Mouse (Mus musculus) liver, embryonic 11.5 days (tissue): ENCODE results near the gene Sh2d3c. TPM values are rescaled to one million over a fixed set of nuclear protein-coding genes. Genes with fewer than 3 reads are reported as not detected.

Experiments used
- ATAC-seq: fragments of 200-750 bp; cut with Nextera tagmentation; replicated peaks from 2 replicates; pipeline ENCODE4 v1.8.0; 2017; ENCODE audit warnings: moderate number of reproducible peaks, mild to moderate bottlenecking, moderate TSS enrichment, moderate library complexity; ENCODE audit not compliant: low FRiP score
- DNase-seq: peaks from one replicate; pipeline ENCODE4 v3.0.0-alpha.2; 2017; ENCODE audit warnings: low spot score
- H3K27ac ChIP-seq: fragments of 300-500 bp; sonication (generic); 2 replicates; pipeline ENCODE4 v1.5.1; 2014; ENCODE audit warnings: mild to moderate bottlenecking, low read depth, low read length, control low read depth
- H3K27me3 ChIP-seq: fragments of 300-500 bp; sonication (generic); replicated peaks from 2 replicates; pipeline ENCODE4 v1.6.1; 2014; ENCODE audit warnings: low read length, mixed read lengths; ENCODE audit not compliant: control insufficient read depth, insufficient read depth
- H3K36me3 ChIP-seq: fragments of 300-500 bp; sonication (generic); 2 replicates; pipeline ENCODE4 v1.6.1; 2014; ENCODE audit warnings: mild to moderate bottlenecking, low read length, moderate library complexity, mixed read lengths; ENCODE audit not compliant: control insufficient read depth, insufficient read depth
- H3K4me1 ChIP-seq: fragments of 300-500 bp; sonication (generic); replicated peaks from 2 replicates; pipeline ENCODE4 v1.6.1; 2014; ENCODE audit warnings: low read length, mixed read lengths; ENCODE audit not compliant: control insufficient read depth, insufficient read depth
- H3K4me2 ChIP-seq: fragments of 300-500 bp; sonication (generic); 2 replicates; pipeline ENCODE4 v1.6.1; 2014; ENCODE audit warnings: mild to moderate bottlenecking, control low read depth, moderate library complexity
- H3K4me3 ChIP-seq: fragments of 300-500 bp; sonication (generic); 2 replicates; pipeline ENCODE4 v1.5.1; 2014; ENCODE audit warnings: low read depth, low read length, control low read depth
- H3K9ac ChIP-seq: fragments of 300-500 bp; sonication (generic); 2 replicates; pipeline ENCODE4 v1.6.1; 2014; ENCODE audit warnings: low read depth, low read length, control low read depth
- H3K9me3 ChIP-seq: fragments of 300-500 bp; sonication (generic); 2 replicates; pipeline ENCODE4 v1.6.1; 2016; ENCODE audit warnings: low read length, inconsistent platforms, mixed read lengths; ENCODE audit not compliant: control insufficient read depth
- WGBS: fragments of 180-500 bp; shearing (Covaris S2); extraction: QIAGEN DNeasy Blood & Tissue Kit; methylation state at CpG from one replicate; pipeline ENCODE4 v1.1.7; 2014; 5-methylcytosine and 5-hydroxymethylcytosine counted together
- polyA plus RNA-seq: library from polyadenylated mRNA; unstranded; fragments of >200 nt; fragmentation: Nextera tagmentation; extraction: Ambion mirVana; gene quantifications from 2 replicates; pipeline ENCODE4 v1.2.1, GENCODE M21; 2014

The Sh2d3c gene
- polyA plus RNA-seq, 1 experiment from 2014 or later, result 13.4 TPM

GRCm38 (mm10) chr2:32704021-32704421, 16.8 kb upstream of the Sh2d3c start, which contains the start of gene Fpgs:
Fpgs (minus strand) TSS chr2:32704145.
- WGBS, result 58% methylated on average over 2 of the region's 2 CpGs
- H3K4me3 ChIP-seq, result no peak within 1 kb of the TSS
- no peaks in the 10 kb centered on the region; the same call in 1 of the 2 replicates for H3K4me1 ChIP-seq
- H3K4me2 ChIP-seq, result peak within 1 kb of the TSS; percentile 5
- DNase-seq (no peak), ATAC-seq (peak; percentile 21; the same call in 1 of the 2 replicates)
- H3K27ac ChIP-seq, result peak within 1 kb of the TSS; percentile 55; the same call in 1 of the 2 replicates
- H3K27me3 ChIP-seq, result no peaks in the 10 kb centered on the region
- H3K9me3 ChIP-seq, result no peaks in the 10 kb centered on the region
- no peak within 1 kb of the TSS for H3K9ac ChIP-seq
- H3K36me3 ChIP-seq, result peaks cover 35% of the 10 kb centered on the region

GRCm38 (mm10) chr2:32705018-32705417, 15.8 kb upstream of the Sh2d3c start:
- no peak overlapping the region for H3K27ac ChIP-seq
- no peak overlapping the region for H3K4me2 ChIP-seq
- no peaks in the 10 kb centered on the region for H3K9me3 ChIP-seq
- H3K27me3 ChIP-seq, result no peaks in the 10 kb centered on the region
- H3K4me3 ChIP-seq, result no peak overlapping the region
- H3K4me1 ChIP-seq, result no peaks in the 10 kb centered on the region; the same call in 1 of the 2 replicates
- no peak overlapping the region for H3K9ac ChIP-seq
- peaks cover 43% of the 10 kb centered on the region for H3K36me3 ChIP-seq
- DNase-seq (no peak), ATAC-seq (no peak)
- WGBS, result 94% methylated on average over 7 of the region's 7 CpGs

- DNase-seq, result no peak
- H3K36me3 ChIP-seq, result peaks cover 54% of the 10 kb centered on the region
- ATAC-seq, result no peak
- H3K27ac ChIP-seq, result no peak overlapping the region
- 93% methylated on average over 6 of the region's 6 CpGs for WGBS
- no peaks in the 10 kb centered on the region for H3K9me3 ChIP-seq
- no peak overlapping the region for H3K4me3 ChIP-seq
- no peaks in the 10 kb centered on the region for H3K27me3 ChIP-seq
- no peak overlapping the region for H3K4me2 ChIP-seq
- peaks cover 12% of the 10 kb centered on the region for H3K4me1 ChIP-seq
- no peak overlapping the region for H3K9ac ChIP-seq
These were observed 13.9 kb upstream of the Sh2d3c start for GRCm38 (mm10) chr2:32706971-32707370.

DNA sequence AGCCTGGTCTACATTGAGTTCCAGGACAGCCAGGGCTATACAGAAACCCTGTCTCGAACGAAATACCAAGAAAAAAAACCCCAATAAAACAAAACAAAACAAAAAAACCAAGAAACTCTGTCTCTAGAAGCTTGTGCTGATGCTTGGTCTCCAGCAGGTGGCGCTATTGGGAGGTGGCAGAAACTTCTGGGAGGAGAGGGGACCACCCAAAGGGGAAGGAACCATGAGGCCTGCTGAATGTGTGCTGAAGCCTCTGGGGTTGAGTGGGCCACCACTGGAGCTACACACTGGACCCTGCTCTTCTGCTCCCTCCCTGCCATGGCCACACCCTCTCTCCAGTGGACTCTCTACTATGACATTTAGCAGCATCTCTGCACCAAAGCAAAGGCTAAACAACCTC, 12.2 kb upstream of the Sh2d3c start:
- Histone ChIP-seq H3K4me3 (no peak overlapping the region), H3K4me1 (peaks cover 13% of the 10 kb centered on the region), H3K27ac (no peak overlapping the region), H3K4me2 (no peak overlapping the region), H3K36me3 (peaks cover 52% of the 10 kb centered on the region), H3K27me3 (no peaks in the 10 kb centered on the region), H3K9ac (no peak overlapping the region), H3K9me3 (no peaks in the 10 kb centered on the region)
- 36% methylated on average over 3 of the region's 3 CpGs for WGBS
- ATAC-seq (no peak), DNase-seq (peak; percentile 55)

DNA sequence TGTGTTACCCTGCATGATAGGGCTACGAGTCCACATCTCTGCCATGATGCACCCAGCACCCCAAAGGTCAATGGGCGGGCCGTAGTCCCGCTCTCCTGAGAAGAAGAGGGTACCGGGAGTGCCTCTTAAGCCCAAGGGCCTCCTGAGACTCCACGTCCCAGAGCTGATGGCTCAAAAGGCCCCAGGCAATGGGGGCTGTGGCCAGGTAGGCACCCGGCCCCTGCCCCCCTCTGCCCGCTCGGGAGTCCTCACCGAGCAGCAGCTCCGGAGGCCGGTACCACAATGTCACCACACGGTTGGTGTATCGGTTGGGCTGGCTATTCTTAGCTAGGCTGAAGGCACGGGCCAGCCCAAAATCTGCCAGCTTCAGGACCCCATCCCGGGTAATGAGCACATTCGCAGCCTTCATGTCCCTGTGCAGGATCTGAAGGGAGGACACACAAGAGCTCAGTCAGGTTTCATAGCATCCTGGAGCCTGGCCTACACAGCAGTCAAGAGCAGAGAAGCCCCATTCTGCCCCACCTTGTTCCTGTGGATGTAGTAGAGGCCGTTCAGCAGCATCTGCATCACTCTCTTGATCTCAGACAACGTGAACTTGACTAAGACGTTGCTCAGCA, 11.2 kb upstream of the Sh2d3c start:
- no peak overlapping the region for H3K4me2 ChIP-seq

GRCm38 (mm10) chr2:32710425-32710824, 10.4 kb upstream of the Sh2d3c start:
- 68% methylated on average over 5 of the region's 5 CpGs for WGBS
- H3K9me3 ChIP-seq, result no peaks in the 10 kb centered on the region
- no peak for ATAC-seq
- DNase-seq, result no peak
- no peak overlapping the region for H3K9ac ChIP-seq
- H3K4me3 ChIP-seq, result no peak overlapping the region
- H3K27me3 ChIP-seq, result no peaks in the 10 kb centered on the region
- no peak overlapping the region; the same call in 1 of the 2 replicates for H3K27ac ChIP-seq
- H3K36me3 ChIP-seq, result peaks cover 46% of the 10 kb centered on the region
- peaks cover 31% of the 10 kb centered on the region for H3K4me1 ChIP-seq
- H3K4me2 ChIP-seq, result no peak overlapping the region; the same call in 1 of the 2 replicates

More for the DNA sequence above, 11.2 kb upstream of the Sh2d3c start:
- Histone ChIP-seq H3K9ac (no peak overlapping the region), H3K9me3 (no peaks in the 10 kb centered on the region), H3K27ac (no peak overlapping the region), H3K4me1 (peaks cover 23% of the 10 kb centered on the region), H3K4me3 (no peak overlapping the region), H3K36me3 (peaks cover 52% of the 10 kb centered on the region), H3K27me3 (no peaks in the 10 kb centered on the region)
- ATAC-seq (no peak), DNase-seq (no peak)
- 91% methylated on average over 20 of the region's 20 CpGs for WGBS

GRCm38 (mm10) chr2:32711301-32712056, 9.4 kb upstream of the Sh2d3c start:
- Histone ChIP-seq H3K4me1 (peaks cover 31% of the 10 kb centered on the region), H3K4me2 (peak overlapping the region; percentile 76), H3K9me3 (no peaks in the 10 kb centered on the region), H3K27ac (peak overlapping the region; percentile 94), H3K27me3 (no peaks in the 10 kb centered on the region), H3K36me3 (peaks cover 38% of the 10 kb centered on the region), H3K4me3 (peak overlapping the region; percentile 89), H3K9ac (peak overlapping the region; percentile 80)
- DNase-seq (no peak), ATAC-seq (no peak)
- 26% methylated on average over 9 of the region's 9 CpGs for WGBS

DNA sequence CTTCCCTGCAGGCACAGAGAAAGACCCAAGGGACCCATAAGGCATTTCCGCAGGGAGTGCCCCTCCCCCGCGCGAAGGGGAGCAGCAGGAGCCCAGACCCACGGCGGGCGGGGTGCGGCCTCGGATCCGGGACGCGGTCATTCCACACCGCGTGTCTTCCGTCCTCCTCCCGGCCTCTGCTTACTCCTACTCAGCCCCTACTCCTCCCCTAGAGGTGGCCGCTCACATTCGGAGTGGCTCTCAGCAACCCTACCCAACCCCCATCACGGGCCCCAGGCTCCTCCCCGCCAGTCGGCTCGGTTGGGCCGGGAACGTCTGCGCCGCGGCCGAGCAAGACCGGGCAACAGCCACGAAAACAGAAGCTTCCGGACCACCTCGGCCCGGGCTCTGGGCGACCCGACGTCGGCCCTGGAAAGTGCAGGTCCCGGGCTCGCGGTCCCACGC, 8.7 kb upstream of the Sh2d3c start:
- H3K36me3 ChIP-seq, result peaks cover 32% of the 10 kb centered on the region
- peak overlapping the region; percentile 80 for H3K9ac ChIP-seq
- H3K27me3 ChIP-seq, result no peaks in the 10 kb centered on the region
- H3K4me2 ChIP-seq, result peak overlapping the region; percentile 76
- ATAC-seq, result peak; percentile 73
- peak; percentile 76 for DNase-seq
- H3K27ac ChIP-seq, result peak overlapping the region; percentile 94
- peaks cover 31% of the 10 kb centered on the region for H3K4me1 ChIP-seq
- under 1% methylated on average over 41 of the region's 41 CpGs for WGBS
- no peaks in the 10 kb centered on the region; the same call in 1 of the 2 replicates for H3K9me3 ChIP-seq
- H3K4me3 ChIP-seq, result peak overlapping the region; percentile 89
